Mouse (Mus musculus): ENCODE results near the gene Rrp36.

Gene Rrp36

GRCm38 (mm10) chr17:46685913-46686312 is 11.8 kb upstream of the Rrp36 start:
- DNase-seq (ENCODE audit: low spot score) = no peak

GRCm38 (mm10) chr17:46682654-46683389 is 8.7 kb upstream of the Rrp36 start:
- no peak for DNase-seq (ENCODE audit: low spot score)

GRCm38 (mm10) chr17:46681466-46682118 is 7.4 kb upstream of the Rrp36 start:
- DNase-seq (ENCODE audit: low spot score) = peak; percentile 24

GRCm38 (mm10) chr17:46680760-46681373 is 6.7 kb upstream of the Rrp36 start, which contains the start of gene Klhdc3:
Klhdc3 (minus strand) TSS chr17:46680914.
- DNase-seq (ENCODE audit: low spot score) = peak; percentile 99

GRCm38 (mm10) chr17:46679843-46680759 is 5.9 kb upstream of the Rrp36 start:
- DNase-seq (ENCODE audit: low spot score) = peak; percentile 69

GRCm38 (mm10) chr17:46678911-46679310 is 4.8 kb upstream of the Rrp36 start:
- DNase-seq (ENCODE audit: low spot score) = no peak

GRCm38 (mm10) chr17:46678416-46678815 is 4.3 kb upstream of the Rrp36 start, which contains the start of gene Mea1:
Mea1 (plus strand) TSS chr17:46678793.
- no peak for DNase-seq (ENCODE audit: low spot score)

GRCm38 (mm10) chr17:46674530-46675283 is 555 bp upstream of the Rrp36 start:
- DNase-seq (ENCODE audit: low spot score) = no peak

- no peak for DNase-seq (ENCODE audit: low spot score)
These were observed 4.2 kb downstream of the Rrp36 start for GRCm38 (mm10) chr17:46669911-46670310.

GRCm38 (mm10) chr17:46667712-46668111 is 6.4 kb downstream of the Rrp36 start:
- no peak for DNase-seq (ENCODE audit: low spot score)

- no peak for DNase-seq (ENCODE audit: low spot score)
These were observed 11.4 kb downstream of the Rrp36 start for GRCm38 (mm10) chr17:46662730-46663129.

GRCm38 (mm10) chr17:46661981-46662380 is 12.2 kb downstream of the Rrp36 start:
- DNase-seq (ENCODE audit: low spot score) = no peak

GRCm38 (mm10) chr17:46661351-46661750 is 12.8 kb downstream of the Rrp36 start:
- no peak for DNase-seq (ENCODE audit: low spot score)

GRCm38 (mm10) chr17:46656054-46656453 is 18.1 kb downstream of the Rrp36 start:
- DNase-seq (ENCODE audit: low spot score) = no peak

- no peak for DNase-seq (ENCODE audit: low spot score)
These were observed 22.2 kb downstream of the Rrp36 start for GRCm38 (mm10) chr17:46651755-46652547.

GRCm38 (mm10) chr17:46651292-46651691 is 22.9 kb downstream of the Rrp36 start:
- DNase-seq (ENCODE audit: low spot score) = peak; percentile 12

GRCm38 (mm10) chr17:46650232-46651031 is 23.7 kb downstream of the Rrp36 start, which contains the start of gene Cul7:
Cul7 (plus strand) TSS chr17:46650337.
- peak; percentile 96 for DNase-seq (ENCODE audit: low spot score)

- no peak for DNase-seq (ENCODE audit: low spot score)
These were observed 24.3 kb downstream of the Rrp36 start for GRCm38 (mm10) chr17:46649811-46650210.

GRCm38 (mm10) chr17:46648436-46648835 is 25.7 kb downstream of the Rrp36 start:
- no peak for DNase-seq (ENCODE audit: low spot score)
